Mouse (Mus musculus) bone marrow, adult 2 months (tissue): ENCODE data around the gene Gstt2.

Experiments used
- CTCF ChIP-seq: fragments of 200-500 bp; IDR thresholded peaks from 2 replicates; pipeline ENCODE4 v1.5.1; 2011; ENCODE audit warnings: low read length, control low read depth; ENCODE audit not compliant: control insufficient read depth, insufficient read depth
- POLR2A ChIP-seq: fragments of 200-500 bp; IDR thresholded peaks from 2 replicates; pipeline ENCODE4 v1.6.1; 2011; ENCODE audit warnings: low read depth, mild to moderate bottlenecking, control low read depth, low read length, borderline replicate concordance; ENCODE audit not compliant: control insufficient read depth

- TF ChIP-seq CTCF (no peak), POLR2A (no peak)
Observed at GRCm38 (mm10) chr10:75829529-75830274, 7.5 kb downstream of the Gstt2 start.
